In the genomic region with DNA sequence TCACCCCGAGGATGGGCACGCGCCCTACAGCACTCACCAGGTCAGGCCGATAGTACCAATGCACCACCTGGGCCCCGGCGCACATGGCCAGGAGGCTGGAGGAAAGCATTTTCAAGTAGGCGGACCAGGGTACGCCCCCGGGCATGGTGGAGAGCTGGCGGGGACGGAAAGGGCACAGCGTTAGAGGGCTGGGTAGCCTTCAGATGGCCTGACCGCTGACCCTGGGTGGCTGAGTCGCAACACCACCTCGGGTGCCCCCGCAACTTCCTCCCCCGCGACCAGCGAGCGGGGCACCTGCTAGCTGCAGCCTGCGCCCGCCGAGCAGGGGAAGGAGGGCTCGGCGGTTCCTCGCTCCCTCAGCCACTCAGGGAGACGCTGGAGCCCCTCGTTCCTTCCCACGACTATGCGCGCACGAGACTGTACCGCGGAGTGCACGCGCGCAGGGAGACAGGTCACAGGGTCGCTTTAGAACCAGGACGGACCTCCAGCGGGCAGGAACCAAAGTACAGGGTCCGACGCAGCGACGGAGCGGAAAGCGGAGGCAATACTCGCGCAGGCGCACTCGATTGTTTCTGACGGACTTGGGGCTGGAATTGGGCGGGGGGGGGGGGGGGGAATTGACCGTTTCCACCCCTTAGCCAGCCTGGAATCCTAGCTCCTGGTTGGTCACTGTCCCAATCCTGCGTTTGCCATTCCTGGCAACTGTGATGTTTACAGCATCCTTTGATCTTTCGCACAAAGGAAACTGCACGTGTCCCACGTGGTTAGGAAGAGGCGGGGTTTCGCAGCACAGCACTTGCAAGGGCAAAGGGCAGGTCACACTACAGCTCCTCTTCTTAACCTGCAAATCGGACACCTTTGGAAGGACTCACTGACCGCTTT, we compare ENCODE assay signal across 8 mouse cellular contexts. TPM values are rescaled to one million over a fixed set of nuclear protein-coding genes. Genes with fewer than 3 reads are reported as not detected.
A peak's percentile ranks its signal among the peaks of the same experiment; 100 is the strongest.
DNase-seq lines count a peak whose midpoint lies in the region; ATAC-seq lines count a peak whose summit lies in the region.

A gene (minus strand): TSS at position 558 of the 882 bp plus-strand sequence.

- intact Hi-C loops in heart, postnatal 14 days (cut with DNase I): no loop called here

- H3K36me3 ChIP-seq in forebrain, embryonic 14.5 days (ENCODE audit: control insufficient read depth, insufficient read depth, low read length): no peaks in the 10 kb centered on the region
- no peaks in the 10 kb centered on the region for H3K36me3 ChIP-seq in neural tube, embryonic 15.5 days

- H3K4me1 ChIP-seq in forebrain, embryonic 14.5 days (ENCODE audit: control insufficient read depth, insufficient read depth, low read length): peaks cover 6% of the 10 kb centered on the region; the same call in 1 of the 2 replicates
- H3K4me1 ChIP-seq in neural tube, embryonic 15.5 days: peaks cover 13% of the 10 kb centered on the region

- H3K4me3 ChIP-seq in forebrain, embryonic 14.5 days (ENCODE audit: low read depth, low read length): peak within 1 kb of the TSS; percentile 63
- peak within 1 kb of the TSS; percentile 73 for H3K4me3 ChIP-seq in neural tube, embryonic 15.5 days (replicated peaks)

- H3K9ac ChIP-seq in forebrain, embryonic 14.5 days (ENCODE audit: low read length): peak within 1 kb of the TSS; percentile 77
- peak within 1 kb of the TSS; percentile 81 for H3K9ac ChIP-seq in neural tube, embryonic 15.5 days (replicated peaks)

- peak within 1 kb of the TSS; percentile 81 for H3K27ac ChIP-seq in forebrain, embryonic 14.5 days (ENCODE audit: low read depth, low read length)
- H3K27ac ChIP-seq in neural tube, embryonic 15.5 days (replicated peaks): peak within 1 kb of the TSS; percentile 88

- no peaks in the 10 kb centered on the region for H3K9me3 ChIP-seq in forebrain, embryonic 14.5 days (replicated peaks; ENCODE audit: control insufficient read depth, low read length)
- H3K9me3 ChIP-seq in neural tube, embryonic 15.5 days (replicated peaks): no peaks in the 10 kb centered on the region

- under 1% methylated on average over 60 of the region's 61 CpGs for WGBS in forebrain, embryonic 14.5 days
- WGBS in neural tube, embryonic 15.5 days: under 1% methylated on average over 59 of the region's 61 CpGs

- peak; percentile 89 for ATAC-seq in forebrain, embryonic 14.5 days
- ATAC-seq in neural tube, embryonic 15.5 days (ENCODE audit: low FRiP score): peak; percentile 88

- H3K4me2 ChIP-seq in forebrain, embryonic 14.5 days (ENCODE audit: low read length): peak within 1 kb of the TSS; percentile 59
- H3K4me2 ChIP-seq in neural tube, embryonic 15.5 days: peak within 1 kb of the TSS; percentile 70

- H3K27me3 ChIP-seq in forebrain, embryonic 14.5 days (replicated peaks; ENCODE audit: control insufficient read depth, insufficient read depth, low read length): no peaks in the 10 kb centered on the region
- H3K27me3 ChIP-seq in neural tube, embryonic 15.5 days (replicated peaks): no peaks in the 10 kb centered on the region

- peak; percentile 99 for DNase-seq in ES-CJ7 (ENCODE audit: low read depth, low spot score)
- peak; percentile 88 for DNase-seq in cerebellum, adult 11 months
- DNase-seq in forebrain, embryonic 14.5 days (ENCODE audit: low spot score): peak; percentile 96
- peak; percentile 90 to 91 for DNase-seq in heart, postnatal 14 days
- DNase-seq in layer of hippocampus, adult 11-12 months (ENCODE audit: low spot score): peak; percentile 86
- DNase-seq in lung, adult 18-20 months: peak; percentile 88 to 93
- peak; percentile 90 for DNase-seq in testis, postnatal 14 days (ENCODE audit: low spot score)

RNA-seq across cellular contexts. Expression of the gene that starts here (rescaled TPM):
- polyA plus RNA-seq in forebrain, embryonic 14.5 days (2014; fragmentation: Nextera tagmentation; extraction: Ambion mirVana): 34.4 and 35.7 TPM in 2 replicates
- total RNA-seq in heart, postnatal 14 days (2021): 10 to 100 TPM; 20.5 to 25.0 TPM
- polyA plus RNA-seq in neural tube, embryonic 15.5 days (2015; fragmentation: Nextera tagmentation; extraction: Ambion mirVana): 39.3 and 44.6 TPM in 2 replicates

Comparison
In these comparisons a context has a peak if more than half of its experiments do, and no peak if none do; other contexts are left out.
1. Peak in every context shown above with its lines: DNase-seq, ATAC-seq, H3K4me3 ChIP-seq and H3K27ac ChIP-seq.